Mouse (Mus musculus) embryonic facial prominence, embryonic 10.5 days (tissue): ENCODE data around the gene Atg2b. TPM values are rescaled to one million over a fixed set of nuclear protein-coding genes. Genes with fewer than 3 reads are reported as not detected.

Experiments
- DNase-seq: peaks from one replicate; pipeline ENCODE4 v3.0.0-alpha.2; 2017; ENCODE audit warnings: low spot score
- H3K27ac ChIP-seq: fragments of 300-500 bp; sonication (generic); replicated peaks from 2 replicates; pipeline ENCODE4 v1.5.1; 2016; ENCODE audit warnings: mild to moderate bottlenecking
- H3K27me3 ChIP-seq: fragments of 300-500 bp; sonication (generic); replicated peaks from 2 replicates; pipeline ENCODE4 v1.6.1; 2016; ENCODE audit warnings: low read depth, mild to moderate bottlenecking; ENCODE audit not compliant: poor library complexity, severe bottlenecking
- H3K36me3 ChIP-seq: fragments of 300-500 bp; sonication (generic); replicated peaks from 2 replicates; pipeline ENCODE4 v1.6.1; 2016; ENCODE audit warnings: mild to moderate bottlenecking, moderate library complexity
- H3K4me1 ChIP-seq: fragments of 300-500 bp; sonication (generic); 2 replicates; pipeline ENCODE4 v1.6.1; 2016
- H3K4me3 ChIP-seq: fragments of 300-500 bp; sonication (generic); 2 replicates; pipeline ENCODE4 v1.5.1; 2016; ENCODE audit warnings: mild to moderate bottlenecking, moderate library complexity
- H3K9me3 ChIP-seq: fragments of 300-500 bp; sonication (generic); 2 replicates; pipeline ENCODE4 v1.6.1; 2016; ENCODE audit warnings: mild to moderate bottlenecking
- WGBS: fragments of 180-500 bp; shearing (Covaris S2); methylation state at CpG from one replicate; pipeline ENCODE4 v1.1.7; 2016; 5-methylcytosine and 5-hydroxymethylcytosine counted together
- polyA plus RNA-seq: library from polyadenylated mRNA; unstranded; fragments of >200 nt; fragmentation: Nextera tagmentation; extraction: Ambion mirVana; gene quantifications from 2 replicates; pipeline ENCODE4 v1.2.1, GENCODE M21; 2016

Gene Atg2b
- polyA plus RNA-seq, 1 experiment from 2014 or later, result 14.3 TPM

- 92% methylated on average over 12 of the region's 12 CpGs for WGBS
- Histone ChIP-seq H3K36me3 (peaks cover 49% of the 10 kb centered on the region), H3K9me3 (no peaks in the 10 kb centered on the region), H3K4me1 (peaks cover 5% of the 10 kb centered on the region), H3K27me3 (no peaks in the 10 kb centered on the region), H3K27ac (no peak overlapping the region), H3K4me3 (no peak overlapping the region)
- DNase-seq, result no peak
Observed at GRCm38 (mm10) chr12:105700433-105700832, 15.4 kb upstream of the Atg2b start.

- H3K4me3 ChIP-seq, result no peak overlapping the region
- no peaks in the 10 kb centered on the region for H3K4me1 ChIP-seq
- 0 out of 2 replicates have a peak, but pooled peaks cover 2% of the 10 kb centered on the region for H3K9me3 ChIP-seq
- DNase-seq, result no peak
- no peak overlapping the region for H3K27ac ChIP-seq
- 94% methylated on average over 8 of the region's 8 CpGs for WGBS
- no peaks in the 10 kb centered on the region for H3K27me3 ChIP-seq
- H3K36me3 ChIP-seq, result peaks cover 76% of the 10 kb centered on the region
Observed at GRCm38 (mm10) chr12:105697104-105697780, 12.2 kb upstream of the Atg2b start.

GRCm38 (mm10) chr12:105695848-105696247 is 10.8 kb upstream of the Atg2b start:
- H3K9me3 ChIP-seq, result 0 out of 2 replicates have a peak, but pooled peaks cover 2% of the 10 kb centered on the region
- no peak for DNase-seq
- H3K27ac ChIP-seq, result no peak overlapping the region
- H3K27me3 ChIP-seq, result no peaks in the 10 kb centered on the region
- H3K36me3 ChIP-seq, result peaks cover 75% of the 10 kb centered on the region
- no peaks in the 10 kb centered on the region for H3K4me1 ChIP-seq
- 83% methylated on average over 7 of the region's 7 CpGs for WGBS
- no peak overlapping the region for H3K4me3 ChIP-seq

GRCm38 (mm10) chr12:105694021-105694420 is 9.0 kb upstream of the Atg2b start:
- 91% methylated on average over 2 of the region's 2 CpGs for WGBS
- Histone ChIP-seq H3K27me3 (no peaks in the 10 kb centered on the region), H3K4me3 (no peak overlapping the region), H3K36me3 (peaks cover 76% of the 10 kb centered on the region), H3K9me3 (0 out of 2 replicates have a peak, but pooled peaks cover 2% of the 10 kb centered on the region), H3K4me1 (no peaks in the 10 kb centered on the region), H3K27ac (no peak overlapping the region)
- no peak for DNase-seq

- WGBS, result 94% methylated on average over 13 of the region's 13 CpGs
- peaks cover 66% of the 10 kb centered on the region for H3K36me3 ChIP-seq
Observed at GRCm38 (mm10) chr12:105689435-105689834, 4.4 kb upstream of the Atg2b start.

GRCm38 (mm10) chr12:105688546-105688945 is 3.5 kb upstream of the Atg2b start:
- Histone ChIP-seq H3K27ac (no peak overlapping the region), H3K27me3 (no peaks in the 10 kb centered on the region), H3K4me1 (peaks cover 19% of the 10 kb centered on the region), H3K9me3 (0 out of 2 replicates have a peak, but pooled peaks cover under 1% of the 10 kb centered on the region), H3K4me3 (no peak overlapping the region), H3K36me3 (peaks cover 57% of the 10 kb centered on the region)
- WGBS, result 89% methylated on average over 4 of the region's 4 CpGs
- no peak for DNase-seq

More at GRCm38 (mm10) chr12:105689435-105689834, 4.4 kb upstream of the Atg2b start:
- Histone ChIP-seq H3K27ac (no peak overlapping the region), H3K4me3 (no peak overlapping the region), H3K27me3 (no peaks in the 10 kb centered on the region), H3K9me3 (0 out of 2 replicates have a peak, but pooled peaks cover 2% of the 10 kb centered on the region), H3K4me1 (peaks cover 12% of the 10 kb centered on the region)
- no peak for DNase-seq

- no peak overlapping the region for H3K27ac ChIP-seq
- no peak for DNase-seq
- no peaks in the 10 kb centered on the region for H3K9me3 ChIP-seq
- WGBS, result 88% methylated on average over 4 of the region's 4 CpGs
- no peak overlapping the region for H3K4me3 ChIP-seq
- peaks cover 46% of the 10 kb centered on the region for H3K36me3 ChIP-seq
- no peaks in the 10 kb centered on the region for H3K27me3 ChIP-seq
- H3K4me1 ChIP-seq, result peaks cover 28% of the 10 kb centered on the region
Observed at GRCm38 (mm10) chr12:105687416-105687815, 2.4 kb upstream of the Atg2b start.

GRCm38 (mm10) chr12:105686791-105687190 is 1.8 kb upstream of the Atg2b start:
- no peaks in the 10 kb centered on the region for H3K9me3 ChIP-seq
- no peak for DNase-seq
- H3K4me3 ChIP-seq, result 0 out of 2 replicates have a peak overlapping the region, but pooled peaks have one; percentile 95
- 89% methylated on average over 3 of the region's 3 CpGs for WGBS
- H3K27ac ChIP-seq, result no peak overlapping the region
- peaks cover 40% of the 10 kb centered on the region for H3K36me3 ChIP-seq
- peaks cover 28% of the 10 kb centered on the region for H3K4me1 ChIP-seq
- no peaks in the 10 kb centered on the region for H3K27me3 ChIP-seq

GRCm38 (mm10) chr12:105683933-105684901 is 794 bp downstream of the Atg2b start, which contains the start of gene Gskip:
Gene Gskip (plus strand): TSS chr12:105684829.
- 2% methylated on average over 41 of the region's 41 CpGs for WGBS
- peaks cover 28% of the 10 kb centered on the region for H3K4me1 ChIP-seq
- peaks cover 15% of the 10 kb centered on the region for H3K36me3 ChIP-seq
- DNase-seq, result peak; percentile 61
- H3K27ac ChIP-seq, result peak within 1 kb of the TSS; percentile 94
- H3K4me3 ChIP-seq, result peak within 1 kb of the TSS; percentile 95
- no peaks in the 10 kb centered on the region for H3K9me3 ChIP-seq
- no peaks in the 10 kb centered on the region for H3K27me3 ChIP-seq

GRCm38 (mm10) chr12:105678762-105679161 is 6.2 kb downstream of the Atg2b start:
- H3K27ac ChIP-seq, result no peak overlapping the region
- 93% methylated on average over 3 of the region's 3 CpGs for WGBS
- H3K4me1 ChIP-seq, result peaks cover 14% of the 10 kb centered on the region
- no peak for DNase-seq
- no peaks in the 10 kb centered on the region for H3K27me3 ChIP-seq
- H3K36me3 ChIP-seq, result peaks cover 33% of the 10 kb centered on the region
- H3K9me3 ChIP-seq, result no peaks in the 10 kb centered on the region
- no peak overlapping the region for H3K4me3 ChIP-seq

- DNase-seq, result no peak
- H3K4me1 ChIP-seq, result peaks cover 8% of the 10 kb centered on the region; the same call in 1 of the 2 replicates
- 88% methylated on average over 7 of the region's 7 CpGs for WGBS
- no peak overlapping the region for H3K4me3 ChIP-seq
- H3K9me3 ChIP-seq, result no peaks in the 10 kb centered on the region
- peaks cover 39% of the 10 kb centered on the region for H3K36me3 ChIP-seq
- no peaks in the 10 kb centered on the region for H3K27me3 ChIP-seq
- no peak overlapping the region for H3K27ac ChIP-seq
Observed at GRCm38 (mm10) chr12:105678211-105678610, 6.8 kb downstream of the Atg2b start.

GRCm38 (mm10) chr12:105676274-105676673 is 8.7 kb downstream of the Atg2b start:
- WGBS, result 94% methylated on average over 8 of the region's 8 CpGs
- H3K36me3 ChIP-seq, result peaks cover 53% of the 10 kb centered on the region

More at GRCm38 (mm10) chr12:105676274-105676673, 8.7 kb downstream of the Atg2b start:
- Histone ChIP-seq H3K4me1 (peaks cover 2% of the 10 kb centered on the region; the same call in 1 of the 2 replicates), H3K27me3 (no peaks in the 10 kb centered on the region), H3K27ac (no peak overlapping the region), H3K4me3 (no peak overlapping the region), H3K9me3 (no peaks in the 10 kb centered on the region)
- DNase-seq, result no peak
